Mouse (Mus musculus) lung, postnatal 0 days (tissue): ENCODE results near the gene Erp44.

ENCODE experiments used
- CTCF ChIP-seq: IDR thresholded peaks from 2 replicates; pipeline ENCODE4 v1.5.1; 2016; ENCODE audit warnings: antibody characterized with exemption, mild to moderate bottlenecking
- EP300 ChIP-seq: IDR thresholded peaks from 2 replicates; pipeline ENCODE4 v1.6.1; 2016; ENCODE audit warnings: antibody characterized with exemption, mild to moderate bottlenecking, control low read depth

DNA sequence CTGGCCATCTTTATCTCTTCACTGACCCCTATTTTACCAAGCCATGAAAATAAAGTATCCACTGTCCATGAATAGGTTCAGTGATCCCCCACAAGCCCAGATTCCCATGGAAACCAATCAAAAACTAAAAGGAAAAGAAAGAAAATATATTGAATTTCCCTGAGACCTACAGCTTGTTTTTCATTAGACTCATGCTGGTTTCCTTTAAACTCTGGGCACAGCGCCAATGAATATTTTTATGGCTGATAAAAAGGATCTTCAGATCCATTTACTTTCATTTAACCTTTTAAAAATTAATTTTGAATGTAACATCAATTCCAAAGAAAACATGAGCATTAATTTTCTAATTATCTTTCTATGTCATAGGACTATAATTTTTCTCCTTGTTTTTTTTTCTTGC is 41.9 kb upstream of the Erp44 start:
- no peak for TF ChIP-seq EP300
- TF ChIP-seq CTCF = no peak
